Mouse (Mus musculus) C2C12 (cell line): Measurements from ENCODE around the gene Nipa1.

Experiments
- CEBPB ChIP-seq: IDR thresholded peaks from one replicate; pipeline ENCODE4 v1.6.1; 2011; ENCODE audit warnings: low read depth, mild to moderate bottlenecking, control low read depth, moderate library complexity
- CTCF ChIP-seq: IDR thresholded peaks from one replicate; pipeline ENCODE4 v1.5.1; 2011; ENCODE audit not compliant: control insufficient read depth, insufficient read depth, insufficient read length
- USF1 ChIP-seq: IDR thresholded peaks from one replicate; pipeline ENCODE4 v1.6.1; 2011; ENCODE audit warnings: low read depth, mild to moderate bottlenecking, control low read depth, moderate library complexity

GRCm38 (mm10) chr7:56011018-56011333 is 8.8 kb downstream of the Nipa1 start:
- no peak for TF ChIP-seq CTCF
- TF ChIP-seq USF1 = no peak
- no peak for TF ChIP-seq CEBPB
